ENCODE assay signal across 9 mouse cellular contexts in the genomic region with DNA sequence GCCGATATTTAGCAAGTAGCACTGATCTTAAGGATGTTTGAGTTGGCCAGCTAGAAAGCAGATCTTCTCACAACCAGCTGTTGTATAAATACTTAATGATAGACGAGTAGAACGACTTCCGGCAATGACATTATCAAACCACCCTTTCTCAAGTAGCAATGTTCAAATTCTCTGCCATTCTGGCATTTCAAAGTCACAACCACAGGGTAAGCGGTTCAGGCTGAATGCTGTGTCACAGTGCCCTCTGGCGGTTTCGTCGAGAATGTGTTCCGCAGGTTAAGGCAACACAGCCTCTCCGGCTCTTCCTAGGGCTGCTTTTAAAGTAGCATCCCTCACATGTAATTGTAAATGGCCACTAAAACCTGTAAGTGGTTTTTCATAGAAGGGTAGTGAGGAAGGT. TPM values are rescaled to one million over a fixed set of nuclear protein-coding genes. Genes with fewer than 3 reads are reported as not detected.
A peak's percentile ranks its signal among the peaks of the same experiment; 100 is the strongest.
DNase-seq lines count a peak whose midpoint lies in the region; ATAC-seq lines count a peak whose summit lies in the region.
"Had no signal": no experiment of that assay in that cellular context is flagged by ENCODE, and none has a peak within 500 bp of the region (broad histone marks: within the 10 kb centered on the region; RNA-seq: fewer than 3 reads in every experiment).

No protein-coding gene starts in this region.

- peaks cover 11% of the 10 kb centered on the region; the same call in 1 of the 2 replicates for H3K36me3 ChIP-seq in forebrain, embryonic 12.5 days (replicated peaks)

- peak; percentile 58 for DNase-seq in MEL-GATA-1-ER (ENCODE audit: extremely low read depth, low read depth)
- peak; percentile 77 for DNase-seq in c-Kit-positive CD71-negative TER-119-negative erythroid progenitor cells, embryonic 14.5 days (ENCODE audit: low read depth)
- peak; percentile 93 for DNase-seq in heart, postnatal 4 days
- DNase-seq in layer of hippocampus, postnatal 10 days (ENCODE audit: low spot score in 2 of 2): peak; percentile 89 to 92
- peak; percentile 84 to 91 for DNase-seq in lung, postnatal 4 days
- DNase-seq in retina, postnatal 7 days (ENCODE audit: low read depth, low spot score): peak; percentile 62
- peak; percentile 65 to 73 for DNase-seq in urinary bladder, adult 18-20 months (ENCODE audit: low spot score in 2 of 2)

- no peaks in the 10 kb centered on the region; the same call in 1 of the 2 replicates for H3K4me1 ChIP-seq in forebrain, embryonic 12.5 days
- H3K4me1 ChIP-seq: megakaryocyte, embryonic 14.5 days had no signal

- no peaks in the 10 kb centered on the region for H3K9me3 ChIP-seq in forebrain, embryonic 12.5 days
- H3K9me3 ChIP-seq: megakaryocyte, embryonic 14.5 days had no signal

- no peaks in the 10 kb centered on the region for H3K27me3 ChIP-seq in forebrain, embryonic 12.5 days

- WGBS in forebrain, embryonic 12.5 days: 15% methylated on average over 10 of the region's 10 CpGs

- H3K4me3 ChIP-seq in forebrain, embryonic 12.5 days (replicated peaks): no peak overlapping the region
- H3K4me3 ChIP-seq: megakaryocyte, embryonic 14.5 days had no signal

- H3K27ac ChIP-seq in forebrain, embryonic 12.5 days: no peak overlapping the region

- H3K9ac ChIP-seq in forebrain, embryonic 12.5 days: no peak overlapping the region

- peak; percentile 70; the same call in 1 of the 2 replicates for ATAC-seq in forebrain, embryonic 12.5 days (ENCODE audit: low FRiP score)

- no peak overlapping the region for H3K4me2 ChIP-seq in forebrain, embryonic 12.5 days

RNA-seq across cellular contexts. Expression of a gene that starts 25.8 kb away (rescaled TPM):
- 297 and 314 TPM in 2 replicates for polyA plus RNA-seq in forebrain, embryonic 12.5 days (2016; fragmentation: Nextera tagmentation; extraction: Ambion mirVana)
- 100 to 1,000 TPM; 284 to 300 TPM for total RNA-seq in heart, postnatal 4 days (2021)
- 10 to 100 TPM; 76.8 to 84.2 TPM for total RNA-seq in layer of hippocampus, postnatal 10 days (2021)

RNA-seq across cellular contexts. Expression of a gene that starts 39.0 kb away (rescaled TPM):
- polyA plus RNA-seq in forebrain, embryonic 12.5 days (2016; fragmentation: Nextera tagmentation; extraction: Ambion mirVana): 439 and 463 TPM in 2 replicates
- 100 to 1,000 TPM; 143 to 146 TPM for total RNA-seq in heart, postnatal 4 days (2021)
- 100 to 1,000 TPM; 188 to 223 TPM for total RNA-seq in layer of hippocampus, postnatal 10 days (2021)

RNA-seq across cellular contexts. Expression of a gene that starts 58.9 kb away (rescaled TPM):
- 73.4 and 74.1 TPM in 2 replicates for polyA plus RNA-seq in forebrain, embryonic 12.5 days (2016; fragmentation: Nextera tagmentation; extraction: Ambion mirVana)
- 100 to 1,000 TPM; 114 to 125 TPM for total RNA-seq in heart, postnatal 4 days (2021)
- total RNA-seq in layer of hippocampus, postnatal 10 days (2021): 10 to 100 TPM; 73.9 to 75.7 TPM
